Mouse (Mus musculus) MEL (cell line): ENCODE measurements around the gene Sema3a.

Experiments
- MYB ChIP-seq: IDR thresholded peaks from 2 replicates; pipeline ENCODE4 v1.6.1; 2011; ENCODE audit warnings: mild to moderate bottlenecking, low read depth, low read length, improper control_type of control experiment
- POLR2A ChIP-seq, 2 experiments: IDR thresholded peaks; 2 replicates each; pipeline ENCODE4 v1.6.1; 2011 to 2012; ENCODE audit warnings: low read length in 2 of 2, mild to moderate bottlenecking in 2 of 2, control low read depth in 1 of 2, improper control_type of control experiment in 1 of 2, low read depth in 1 of 2, moderate library complexity in 1 of 2; ENCODE audit not compliant: control insufficient read depth in 1 of 2, insufficient read depth in 1 of 2, poor library complexity in 1 of 2

DNA sequence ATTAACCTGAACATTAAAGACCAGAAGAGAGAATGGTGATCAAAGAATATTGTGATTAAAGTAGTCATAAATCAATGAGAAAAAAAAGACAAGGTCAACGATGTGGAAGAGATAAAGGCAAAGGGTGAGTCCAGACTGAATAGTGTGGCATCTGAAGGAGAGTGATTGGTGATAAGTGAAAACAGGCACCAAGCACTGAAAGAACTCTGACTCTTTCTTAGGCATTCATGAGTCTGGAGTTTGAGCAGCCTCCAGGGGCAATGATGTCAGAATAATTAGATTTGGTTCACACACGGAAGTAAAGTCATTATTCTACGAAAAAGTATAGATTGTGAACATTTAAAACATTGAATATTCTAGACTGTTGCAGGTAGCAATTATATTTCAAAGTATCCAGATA lies 235.5 kb downstream of the Sema3a start:
- TF ChIP-seq MYB = no peak
- TF ChIP-seq POLR2A (IDR thresholded peaks at IDR 0.05; ENCODE audit: control insufficient read depth in 1 of 2, insufficient read depth in 1 of 2, low read depth in 1 of 2, low read length in 2 of 2, poor library complexity in 1 of 2) = no peak
